Mouse (Mus musculus) MEL (cell line): Measurements from ENCODE around the gene Xylt2.

Source experiments
- CTCF ChIP-seq, 3 experiments: IDR thresholded peaks in 2 of 3; conservative IDR thresholded peaks in 1 of 3; 2 replicates each; pipeline ENCODE4 v1.5.1; 2011 to 2012; ENCODE audit warnings: low read length in 3 of 3, low read depth in 2 of 3, mild to moderate bottlenecking in 2 of 3, improper control_type of control experiment in 1 of 3, inconsistent platforms in 1 of 3, mixed read lengths in 1 of 3, moderate library complexity in 1 of 3; ENCODE audit not compliant: control insufficient read depth in 1 of 3, insufficient read depth in 1 of 3, poor library complexity in 1 of 3, severe bottlenecking in 1 of 3
- GATA1 ChIP-seq: IDR thresholded peaks from 2 replicates; pipeline ENCODE4 v1.6.1; 2011; ENCODE audit warnings: low read depth, low read length, improper control_type of control experiment

GRCm38 (mm10) chr11:94677607-94678145 lies 361 bp upstream of the Xylt2 start:
- TF ChIP-seq GATA1 (no peak), CTCF (IDR thresholded peaks at IDR 0.05 in 2 of 3, conservative IDR thresholded peaks at IDR 0.05 in 1 of 3; ENCODE audit: control insufficient read depth in 1 of 3, insufficient read depth in 1 of 3, low read depth in 2 of 3, low read length in 3 of 3, poor library complexity in 1 of 3, severe bottlenecking in 1 of 3) (no peak)
